In genomic region chr2:147254137-147254536, GRCm38 (mm10) we compare ENCODE assay signal across 20 mouse cellular contexts.
A peak's percentile ranks its signal among the peaks of the same experiment; 100 is the strongest.
DNase-seq lines count a peak whose midpoint lies in the region; ATAC-seq and TF ChIP-seq lines count a peak whose summit lies in the region.
"Had no signal": no experiment of that assay in that cellular context is flagged by ENCODE, and none has a peak within 500 bp of the region (broad histone marks: within the 10 kb centered on the region; RNA-seq: fewer than 3 reads in every experiment).

No protein-coding gene starts in this region.

- no peak overlapping the region for H3K4me2 ChIP-seq in midbrain, embryonic 16.5 days (ENCODE audit: low read length)
- no peak overlapping the region for H3K4me2 ChIP-seq in midbrain, embryonic 14.5 days (ENCODE audit: low read length)
- H3K4me2 ChIP-seq: embryonic facial prominence, embryonic 15.5 days; forebrain, embryonic 13.5 days; intestine, embryonic 15.5 days; lung, embryonic 14.5 days had no signal

- no peaks in the 10 kb centered on the region for H3K36me3 ChIP-seq in heart, adult 2 months (ENCODE audit: control insufficient read depth, insufficient read depth, low read length)
- H3K36me3 ChIP-seq in midbrain, embryonic 16.5 days (ENCODE audit: control insufficient read depth, insufficient read depth, low read length): no peaks in the 10 kb centered on the region
- no peaks in the 10 kb centered on the region for H3K36me3 ChIP-seq in midbrain, embryonic 14.5 days (ENCODE audit: control insufficient read depth, insufficient read depth, low read length)
- H3K36me3 ChIP-seq: embryonic facial prominence, embryonic 15.5 days; intestine, embryonic 15.5 days had no signal

- peak; percentile 1 to 2 for DNase-seq in heart, postnatal 10 days
- no peak for DNase-seq in heart, adult 2 months
- no peak for DNase-seq in midbrain, embryonic 14.5 days
- DNase-seq in cerebellum, adult 11 months: peak; percentile 2
- peak; percentile 6 to 29 for DNase-seq in cerebellum, postnatal 25 days
- DNase-seq in testis, postnatal 14 days (ENCODE audit: low spot score): no peak
- DNase-seq: B cell, adult 2 months; gastrocnemius, postnatal 14 days; heart, postnatal 14 days; liver; lung, embryonic 14.5 days; right cerebral cortex, postnatal 25 days; thymus, adult 18-20 months had no signal

- H3K27ac ChIP-seq in heart, adult 2 months: no peak overlapping the region
- no peak overlapping the region for H3K27ac ChIP-seq in midbrain, embryonic 16.5 days (ENCODE audit: low read length)
- H3K27ac ChIP-seq in midbrain, embryonic 14.5 days (replicated peaks; ENCODE audit: low read depth, low read length): no peak overlapping the region
- H3K27ac ChIP-seq: embryonic facial prominence, embryonic 15.5 days; forebrain, embryonic 13.5 days; intestine, embryonic 15.5 days; kidney, postnatal 0 days; macrophage had no signal

- H3K4me1 ChIP-seq in heart, adult 2 months (ENCODE audit: control insufficient read depth, insufficient read depth, low read length): no peaks in the 10 kb centered on the region
- no peaks in the 10 kb centered on the region for H3K4me1 ChIP-seq in midbrain, embryonic 16.5 days (ENCODE audit: control insufficient read depth, insufficient read depth, low read length)
- no peaks in the 10 kb centered on the region for H3K4me1 ChIP-seq in midbrain, embryonic 14.5 days (ENCODE audit: control insufficient read depth, insufficient read depth, low read length)
- H3K4me1 ChIP-seq: embryonic facial prominence, embryonic 15.5 days; forebrain, embryonic 13.5 days; intestine, embryonic 15.5 days had no signal

- 46% methylated on average over 5 of the region's 5 CpGs for WGBS in heart, adult 2 months
- WGBS in midbrain, embryonic 16.5 days: 38% methylated on average over 5 of the region's 5 CpGs
- 31% methylated on average over 5 of the region's 5 CpGs for WGBS in midbrain, embryonic 14.5 days

- H3K9me3 ChIP-seq in midbrain, embryonic 16.5 days (replicated peaks; ENCODE audit: control insufficient read depth, low read length, poor library complexity, severe bottlenecking): no peaks in the 10 kb centered on the region
- no peaks in the 10 kb centered on the region for H3K9me3 ChIP-seq in midbrain, embryonic 14.5 days (ENCODE audit: control insufficient read depth, low read length)
- H3K9me3 ChIP-seq: embryonic facial prominence, embryonic 15.5 days; forebrain, embryonic 13.5 days; intestine, embryonic 15.5 days had no signal

- ATAC-seq in midbrain, embryonic 16.5 days: peak; percentile 39; the same call in 1 of the 2 replicates
- ATAC-seq in midbrain, embryonic 14.5 days (ENCODE audit: low FRiP score, low TSS enrichment): no peak
- no peak for ATAC-seq in megakaryocyte-erythroid progenitor cell, adult 5-6 weeks (replicated peaks; ENCODE audit: low FRiP score, low TSS enrichment, poor library complexity, severe bottlenecking)
- ATAC-seq: forebrain, embryonic 13.5 days; intestine, embryonic 15.5 days had no signal

- intact Hi-C loops in heart, postnatal 10 days (cut with DNase I): no loop called here
- intact Hi-C loops in heart, adult 2 months (cut with DNase I): loop anchor here (10.0 kb wide), 1 partner anchor 619 kb away; no protein-coding TSS in a partner anchor

- no peaks in the 10 kb centered on the region for H3K79me2 ChIP-seq in heart, adult 2 months (replicated peaks; ENCODE audit: control insufficient read depth, insufficient read depth, low read length)

- no peak for TF ChIP-seq CTCF in heart, adult 2 months (IDR thresholded peaks at IDR 0.05)

- H3K27me3 ChIP-seq in heart, adult 2 months (ENCODE audit: control insufficient read depth, insufficient read depth, low read length): no peaks in the 10 kb centered on the region
- H3K27me3 ChIP-seq in midbrain, embryonic 16.5 days (ENCODE audit: control insufficient read depth, insufficient read depth, low read depth, low read length): peaks cover 17% of the 10 kb centered on the region
- H3K27me3 ChIP-seq in midbrain, embryonic 14.5 days (ENCODE audit: control insufficient read depth, insufficient read depth, low read length): peaks cover 4% of the 10 kb centered on the region; the same call in 1 of the 2 replicates
- H3K27me3 ChIP-seq: embryonic facial prominence, embryonic 15.5 days; intestine, embryonic 15.5 days had no signal

- no peak for TF ChIP-seq POLR2A in heart, adult 2 months (IDR thresholded peaks at IDR 0.05; ENCODE audit: insufficient read depth, low read depth, low read length)

- H3K4me3 ChIP-seq in heart, adult 2 months: no peak overlapping the region
- H3K4me3 ChIP-seq in midbrain, embryonic 16.5 days (ENCODE audit: low read depth, low read length): no peak overlapping the region
- no peak overlapping the region for H3K4me3 ChIP-seq in midbrain, embryonic 14.5 days (replicated peaks; ENCODE audit: low read depth, low read length)
- H3K4me3 ChIP-seq: embryonic facial prominence, embryonic 15.5 days; forebrain, embryonic 13.5 days; intestine, embryonic 15.5 days had no signal

- TF ChIP-seq EP300 in heart, adult 2 months (IDR thresholded peaks at IDR 0.05; ENCODE audit: insufficient read depth, low read depth, low read length): no peak

- no peak overlapping the region for H3K9ac ChIP-seq in heart, adult 2 months (ENCODE audit: low read depth, low read length)
- H3K9ac ChIP-seq in midbrain, embryonic 16.5 days (ENCODE audit: low read depth, low read length): 0 out of 2 replicates have a peak overlapping the region, but pooled peaks have one; percentile 20
- no peak overlapping the region for H3K9ac ChIP-seq in midbrain, embryonic 14.5 days (replicated peaks; ENCODE audit: low read length)
- H3K9ac ChIP-seq: embryonic facial prominence, embryonic 15.5 days; forebrain, embryonic 13.5 days; intestine, embryonic 15.5 days; lung, embryonic 14.5 days had no signal

Comparison
In these comparisons a context has a peak if more than half of its experiments do, and no peak if none do; other contexts are left out.
1. DNase-seq: peak in heart, postnatal 10 days (2 of 2), cerebellum, adult 11 months (single experiment) and cerebellum, postnatal 25 days (2 of 2); none in heart, adult 2 months (0 of 2), midbrain, embryonic 14.5 days (single experiment) and testis, postnatal 14 days (single experiment).